Mouse (Mus musculus): ENCODE results near the gene Ppp1r15b. TPM values are rescaled to one million over a fixed set of nuclear protein-coding genes. Genes with fewer than 3 reads are reported as not detected.

Ppp1r15b gene
- total and polyA plus RNA-seq, 3 experiments = 33.1 to 47.6 (median 47.5) TPM

DNA sequence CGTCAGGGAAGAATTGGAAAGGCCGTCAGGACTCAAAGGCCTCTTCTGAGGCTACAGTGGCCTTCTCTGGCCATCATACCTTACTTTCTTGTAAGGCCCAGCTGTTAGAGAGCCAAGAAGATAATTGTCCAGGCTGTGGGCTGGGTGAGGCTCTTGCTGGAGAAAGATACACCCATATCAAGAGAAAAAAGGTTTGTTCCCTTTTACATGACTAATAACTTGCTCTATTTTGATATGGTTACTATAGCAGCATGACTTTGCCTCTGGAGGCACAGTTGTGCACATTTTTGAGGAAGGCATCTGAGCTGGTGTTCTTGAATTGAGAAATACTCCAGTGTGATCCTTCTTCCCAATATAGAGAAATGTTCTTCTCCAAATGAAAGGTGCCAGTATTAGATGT lies 2.5 kb downstream of the Ppp1r15b start:
- dilution Hi-C loops (cut with MboI; ENCODE audit: extremely low pct_ligation_motif_present, extremely low pct_unique_long_range_greater_than_20kb, low sequenced_read_pairs) = no loop called here
- H3K4me3 ChIP-seq (replicated peaks in 1 of 3; ENCODE audit: low read depth in 2 of 3, low read length in 2 of 3, poor library complexity in 1 of 3) = peak overlapping the region; percentile 94 to 99 (median 98)
- no peak for DNase-seq (ENCODE audit: extremely low read depth)
- peaks cover 72% of the 10 kb centered on the region for H3K79me2 ChIP-seq (replicated peaks; ENCODE audit: control insufficient read depth, extremely low read depth, insufficient read depth, poor library complexity, severe bottlenecking)
- in situ Hi-C loops (cut with MboI; ENCODE audit: low pct_ligation_motif_present, low pct_unique_long_range_greater_than_20kb, low sequenced_read_pairs) = no loop called here
- peaks cover 4 to 28% of the 10 kb centered on the region in 2 experiments; a peak in 3 of 4 replicates for H3K4me1 ChIP-seq (ENCODE audit: control insufficient read depth in 1 of 2, insufficient read depth in 2 of 2)
- TF ChIP-seq JUND (conservative IDR thresholded peaks at IDR 0.05; ENCODE audit: low read depth, low read length) (no peak), JUN (IDR thresholded peaks at IDR 0.05; ENCODE audit: insufficient read depth, low read depth, low read length) (no peak), USF2 (conservative IDR thresholded peaks at IDR 0.05; ENCODE audit: low read depth, low read length) (no peak), BHLHE40 (IDR thresholded peaks at IDR 0.05; ENCODE audit: low read depth, low read length) (no peak), TBP (conservative IDR thresholded peaks at IDR 0.05; ENCODE audit: low read depth, low read length) (no peak), EP300 (IDR thresholded peaks at IDR 0.05; ENCODE audit: low read length) (no peak), NRF1 (IDR thresholded peaks at IDR 0.05; ENCODE audit: low read depth, low read length) (no peak), HCFC1 (IDR thresholded peaks at IDR 0.05; ENCODE audit: low read depth, low read length) (no peak)
- peak overlapping the region; percentile 91 for H3K4me2 ChIP-seq (ENCODE audit: insufficient read depth, low read depth, poor library complexity, severe bottlenecking)
- H3K36me3 ChIP-seq (replicated peaks in 1 of 2; ENCODE audit: control insufficient read depth in 1 of 2, insufficient read depth in 1 of 2, low read length in 1 of 2) = peaks cover 44 to 52% of the 10 kb centered on the region in 2 experiments
- H3K9ac ChIP-seq (ENCODE audit: insufficient read depth, low read depth) = peak overlapping the region; percentile 91
- no peak overlapping the region for H3K27ac ChIP-seq (ENCODE audit: insufficient read depth, low read depth)
- H3K9me3 ChIP-seq (replicated peaks; ENCODE audit: low read length) = no peaks in the 10 kb centered on the region
- no peaks in the 10 kb centered on the region for H3K27me3 ChIP-seq (replicated peaks)

DNA sequence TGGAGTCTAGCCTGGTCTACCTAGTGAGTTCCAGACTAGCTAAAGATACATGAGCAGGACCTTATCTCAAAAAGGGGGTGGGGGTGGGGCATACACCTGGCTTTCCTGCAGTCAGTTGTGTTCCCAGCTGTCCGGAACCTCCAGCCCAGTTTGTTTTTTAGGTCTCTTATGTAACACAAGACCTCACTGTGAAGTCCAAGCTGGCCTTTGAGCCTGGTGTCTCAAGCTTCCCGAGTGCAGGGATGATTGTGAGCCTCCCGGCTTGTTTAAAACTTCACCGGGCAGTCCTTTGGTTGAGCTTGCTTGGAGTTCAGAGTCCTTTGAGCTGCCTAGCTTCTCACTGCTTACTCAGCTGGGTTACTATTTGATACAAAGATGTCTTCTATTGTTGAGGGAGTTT lies 3.1 kb downstream of the Ppp1r15b start:
- peaks cover 51 to 59% of the 10 kb centered on the region in 2 experiments for H3K36me3 ChIP-seq (replicated peaks in 1 of 2; ENCODE audit: control insufficient read depth in 1 of 2, insufficient read depth in 1 of 2, low read length in 1 of 2)
- H3K9me3 ChIP-seq (replicated peaks; ENCODE audit: low read length) = no peaks in the 10 kb centered on the region
- dilution Hi-C loops (cut with MboI; ENCODE audit: extremely low pct_ligation_motif_present, extremely low pct_unique_long_range_greater_than_20kb, low sequenced_read_pairs) = no loop called here
- DNase-seq (ENCODE audit: extremely low read depth) = no peak
- H3K4me1 ChIP-seq (ENCODE audit: control insufficient read depth in 1 of 2, insufficient read depth in 2 of 2) = peaks cover 4 to 28% of the 10 kb centered on the region in 2 experiments; a peak in 3 of 4 replicates
- H3K9ac ChIP-seq (ENCODE audit: insufficient read depth, low read depth) = peak overlapping the region; percentile 91
- in situ Hi-C loops (cut with MboI; ENCODE audit: low pct_ligation_motif_present, low pct_unique_long_range_greater_than_20kb, low sequenced_read_pairs) = no loop called here
- TF ChIP-seq SMC3 (IDR thresholded peaks at IDR 0.05; ENCODE audit: low read depth, low read length) (no peak), MAX (IDR thresholded peaks at IDR 0.05; ENCODE audit: low read length) (no peak), SIN3A (IDR thresholded peaks at IDR 0.05; ENCODE audit: low read length) (peak; percentile 46; the same call in 1 of the 2 replicates), ZC3H11A (IDR thresholded peaks at IDR 0.05; ENCODE audit: low read depth, low read length) (no peak), TCF12 (IDR thresholded peaks at IDR 0.05; ENCODE audit: low read depth, low read length) (no peak)
- H3K79me2 ChIP-seq (replicated peaks; ENCODE audit: control insufficient read depth, extremely low read depth, insufficient read depth, poor library complexity, severe bottlenecking) = peaks cover 79% of the 10 kb centered on the region
- H3K27me3 ChIP-seq (replicated peaks) = no peaks in the 10 kb centered on the region
- H3K27ac ChIP-seq (ENCODE audit: insufficient read depth, low read depth) = no peak overlapping the region
- peak overlapping the region; percentile 94 to 99 (median 98) for H3K4me3 ChIP-seq (replicated peaks in 1 of 3; ENCODE audit: low read depth in 2 of 3, low read length in 2 of 3, poor library complexity in 1 of 3)
- H3K4me2 ChIP-seq (ENCODE audit: insufficient read depth, low read depth, poor library complexity, severe bottlenecking) = peak overlapping the region; percentile 91

- H3K27ac ChIP-seq (ENCODE audit: insufficient read depth, low read depth) = no peak overlapping the region
- peaks cover 81% of the 10 kb centered on the region for H3K79me2 ChIP-seq (replicated peaks; ENCODE audit: control insufficient read depth, extremely low read depth, insufficient read depth, poor library complexity, severe bottlenecking)
- TF ChIP-seq MAFK (IDR thresholded peaks at IDR 0.05; ENCODE audit: insufficient replicate concordance, low read length) (no peak), SIN3A (IDR thresholded peaks at IDR 0.05; ENCODE audit: low read length) (peak; percentile 17; the same call in 1 of the 2 replicates)
- no peaks in the 10 kb centered on the region for H3K9me3 ChIP-seq (replicated peaks; ENCODE audit: low read length)
- H3K9ac ChIP-seq (ENCODE audit: insufficient read depth, low read depth) = peak overlapping the region; percentile 91
- H3K4me3 ChIP-seq (replicated peaks in 1 of 3; ENCODE audit: low read depth in 2 of 3, low read length in 2 of 3, poor library complexity in 1 of 3) = peak overlapping the region; percentile 94 to 99 (median 98)
- dilution Hi-C loops (cut with MboI; ENCODE audit: extremely low pct_ligation_motif_present, extremely low pct_unique_long_range_greater_than_20kb, low sequenced_read_pairs) (no loop called here), in situ Hi-C loops (cut with MboI; ENCODE audit: low pct_ligation_motif_present, low pct_unique_long_range_greater_than_20kb, low sequenced_read_pairs) (no loop called here)
- peaks cover 4 to 28% of the 10 kb centered on the region in 2 experiments; a peak in 3 of 4 replicates for H3K4me1 ChIP-seq (ENCODE audit: control insufficient read depth in 1 of 2, insufficient read depth in 2 of 2)
- no peaks in the 10 kb centered on the region for H3K27me3 ChIP-seq (replicated peaks)
- no peak for DNase-seq (ENCODE audit: extremely low read depth)
- H3K4me2 ChIP-seq (ENCODE audit: insufficient read depth, low read depth, poor library complexity, severe bottlenecking) = peak overlapping the region; percentile 91
- peaks cover 57 to 66% of the 10 kb centered on the region in 2 experiments for H3K36me3 ChIP-seq (replicated peaks in 1 of 2; ENCODE audit: control insufficient read depth in 1 of 2, insufficient read depth in 1 of 2, low read length in 1 of 2)
These were observed 3.9 kb downstream of the Ppp1r15b start for GRCm38 (mm10) chr1:133134881-133135280.

Measured in CH12.LX (cell line).